Mouse (Mus musculus) adrenal gland, adult 2 months (tissue): ENCODE results near the gene Neurod6. TPM values are rescaled to one million over a fixed set of nuclear protein-coding genes. Genes with fewer than 3 reads are reported as not detected.

Experiments
- DNase-seq: peaks from one replicate; pipeline ENCODE4 v3.0.0; 2021
- polyA plus RNA-seq: library from polyadenylated mRNA; depleted of rRNA; stranded (reverse); fragments of >200 nt; gene quantifications from 2 replicates; pipeline ENCODE4 v1.2.3, GENCODE M21; 2012; rRNA removed
- total RNA-seq, 2 experiments: library from RNA; stranded (reverse); gene quantifications; 2 replicates each; pipeline ENCODE4 v1.2.3; 2021

Neurod6 gene
- total and polyA plus RNA-seq, 3 experiments: not detected

DNA sequence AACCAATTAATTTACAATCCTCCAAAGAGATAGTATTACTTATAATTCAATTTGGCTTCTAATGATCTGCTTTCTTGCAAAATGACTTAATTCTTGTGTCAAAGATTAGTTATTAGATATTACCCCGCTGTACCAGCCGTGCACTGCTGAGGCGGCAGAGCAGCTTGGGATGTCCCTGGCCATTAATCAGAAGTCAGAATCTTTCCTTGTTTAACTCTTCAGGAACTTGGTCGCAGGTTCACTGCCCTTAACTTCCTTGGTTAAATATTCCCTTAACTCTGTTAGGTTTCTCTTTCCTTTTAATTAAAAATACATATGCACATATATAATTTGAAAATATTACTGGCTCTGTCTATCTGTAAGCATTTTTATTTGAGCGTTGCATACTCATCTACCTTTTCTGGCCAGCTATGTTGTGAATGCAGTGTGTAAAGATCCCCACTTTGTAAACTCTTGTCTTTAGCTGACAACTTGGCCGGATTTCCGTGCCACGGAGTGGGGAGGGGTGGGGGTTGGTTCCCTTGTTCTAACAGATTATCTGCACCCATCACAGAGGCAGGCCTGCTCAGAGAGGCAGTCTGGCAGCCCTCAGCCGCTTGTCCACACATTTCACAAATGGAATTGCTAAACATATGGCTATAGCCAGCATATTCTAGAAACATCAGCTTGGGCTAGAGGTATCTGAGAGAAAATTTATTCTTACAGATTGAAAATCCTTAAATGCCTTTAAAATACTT, 34.1 kb downstream of the Neurod6 start:
- no peak for DNase-seq

DNA sequence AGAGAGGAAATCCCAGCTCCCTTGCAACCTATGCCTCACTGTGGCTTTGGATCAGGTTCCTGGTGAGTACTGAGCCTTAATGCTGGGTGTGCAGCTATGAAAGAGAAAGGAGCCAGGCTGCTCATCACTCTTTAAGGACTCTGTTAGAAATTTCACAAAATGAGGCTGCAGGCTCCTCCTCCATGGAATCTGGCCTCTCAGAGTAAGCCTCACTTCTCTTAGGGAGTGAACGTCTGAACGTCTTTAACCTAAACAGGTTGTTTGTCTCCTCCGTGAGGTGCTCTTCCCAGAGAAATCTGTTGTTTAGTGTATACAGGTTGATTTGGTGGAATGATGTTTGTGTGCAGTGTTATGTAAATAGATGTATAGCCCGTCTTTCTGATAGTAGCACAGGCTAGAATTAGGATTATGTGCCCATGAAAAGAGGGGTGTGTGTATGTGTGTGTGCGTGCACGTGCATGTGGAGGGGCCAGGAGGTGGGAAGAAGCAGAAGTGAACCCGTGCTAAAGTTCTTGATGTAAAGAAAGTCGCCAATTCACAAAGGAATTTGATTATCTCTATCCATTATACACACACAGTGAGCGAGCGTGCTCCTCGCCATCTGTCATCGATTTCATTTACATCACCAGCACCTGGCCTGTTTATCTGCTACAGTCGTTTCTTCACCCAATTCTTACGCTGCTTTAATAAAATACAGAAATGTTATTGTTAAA, 34.8 kb downstream of the Neurod6 start:
- no peak for DNase-seq

DNA sequence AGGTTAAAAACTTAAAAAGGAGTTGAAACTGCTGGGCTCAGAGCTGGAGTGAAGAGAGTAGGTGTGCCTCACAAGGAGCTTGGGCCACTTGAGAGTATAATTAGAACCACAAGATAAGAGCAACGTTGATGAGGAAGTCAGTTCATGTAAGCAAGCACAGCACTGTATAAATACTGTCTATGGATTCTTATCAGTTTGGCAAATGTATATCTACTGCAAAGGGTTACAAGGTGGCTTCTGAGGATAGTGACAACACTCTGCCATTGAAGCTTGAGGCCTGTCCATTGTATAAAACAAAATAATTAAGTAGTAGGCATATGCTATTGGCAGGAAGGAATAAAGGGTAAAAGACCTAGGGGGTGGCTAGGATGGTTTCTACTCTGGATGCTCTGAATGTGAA, 46.4 kb downstream of the Neurod6 start:
- no peak for DNase-seq

Other genes starting within 250 kb of the Neurod6 start
- 10 to 100 TPM; 24.4 to 40.6 TPM for gene Adcyap1r1, start 229.3 kb downstream of the Neurod6 start, total RNA-seq
- 25.6 and 25.9 TPM in 2 replicates for gene Adcyap1r1, start 229.3 kb downstream of the Neurod6 start, polyA plus RNA-seq
- gene Itprid1, start 155.6 kb upstream of the Neurod6 start, total RNA-seq: under 1 TPM in 1 of 2 experiments, not detected in 1; 0.17 TPM
- 0.03 TPM in 1 of 2 replicates, not detected in the other for gene Itprid1, start 155.6 kb upstream of the Neurod6 start, polyA plus RNA-seq